Mouse (Mus musculus): ENCODE measurements at regions not wholly inside any gene's neighbourhood (a gene's known extent, or its start where the extent isn't known, plus 50 kb on each side); places are given as distances from the start of the nearest gene placed in this dataset.

DNA sequence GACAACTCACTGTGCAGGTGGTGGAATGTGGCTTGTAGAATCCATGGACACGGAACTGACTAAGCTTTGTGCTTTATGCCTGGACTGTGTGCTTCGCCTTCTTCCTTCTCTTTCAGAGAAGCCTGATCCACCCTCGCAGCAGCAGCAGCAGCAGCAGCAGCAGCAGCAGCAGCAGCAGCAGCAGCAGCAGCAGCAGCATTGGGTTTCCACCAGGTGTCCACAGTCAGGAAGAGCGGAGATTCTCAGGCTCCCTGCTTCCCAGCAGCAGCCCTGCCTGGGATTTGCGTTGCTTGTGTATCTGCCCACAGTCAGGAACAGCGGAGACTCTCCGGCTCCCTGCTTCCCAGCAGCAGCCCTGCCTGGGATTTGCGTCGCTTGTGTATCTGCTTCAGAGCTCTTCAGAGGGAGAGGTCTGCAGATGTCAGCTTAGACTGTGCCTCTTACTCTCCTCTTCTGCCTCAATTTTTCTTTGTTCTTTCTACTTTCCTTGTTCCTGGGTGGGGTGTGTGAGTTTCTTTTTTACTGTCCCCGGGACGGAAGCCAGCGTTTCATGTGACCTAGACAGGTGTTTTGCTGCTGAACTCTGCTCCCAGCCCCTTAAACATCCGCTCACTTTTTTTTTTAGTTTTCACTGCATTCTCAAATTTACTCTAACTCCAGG is 168.1 kb upstream of the Olig3 start:
- DNase-seq (ENCODE audit: low spot score in 2 of 2): peak; percentile 76 to 80

GRCm38 (mm10) chr10:19187716-19188081 is 168.6 kb upstream of the Olig3 start:
- no peak for DNase-seq (ENCODE audit: low spot score in 2 of 2)

DNA sequence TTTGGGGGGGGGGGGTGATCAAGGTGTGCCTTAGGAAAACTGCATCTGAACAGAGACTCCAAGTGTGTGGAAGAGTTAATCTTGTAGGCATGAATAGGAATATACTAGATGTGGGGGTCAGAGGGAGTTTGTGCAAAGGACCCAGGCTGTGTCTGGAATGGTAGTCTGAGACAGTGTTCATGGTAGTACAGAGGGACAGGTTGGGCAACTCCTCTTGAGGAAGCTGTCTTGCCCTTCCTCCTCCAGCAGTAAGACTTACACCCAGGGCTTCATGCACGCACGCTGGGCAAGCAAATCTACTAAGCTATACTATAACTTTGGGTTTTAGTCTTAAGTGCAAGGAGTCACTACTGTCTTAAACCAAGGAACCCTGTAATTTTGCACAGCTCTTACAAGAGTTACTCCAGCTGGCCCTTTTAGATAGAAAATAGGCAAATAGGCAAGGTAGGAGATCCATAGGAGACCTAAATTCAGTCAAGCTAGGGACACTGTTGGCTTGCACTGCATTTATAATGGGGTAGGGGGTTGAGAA is 169.2 kb upstream of the Olig3 start:
- no peak for DNase-seq (ENCODE audit: low spot score in 2 of 2)

- DNase-seq (ENCODE audit: low spot score in 2 of 2): peak; percentile 71 to 72
These were observed 170.3 kb upstream of the Olig3 start for GRCm38 (mm10) chr10:19185790-19186581.

DNA sequence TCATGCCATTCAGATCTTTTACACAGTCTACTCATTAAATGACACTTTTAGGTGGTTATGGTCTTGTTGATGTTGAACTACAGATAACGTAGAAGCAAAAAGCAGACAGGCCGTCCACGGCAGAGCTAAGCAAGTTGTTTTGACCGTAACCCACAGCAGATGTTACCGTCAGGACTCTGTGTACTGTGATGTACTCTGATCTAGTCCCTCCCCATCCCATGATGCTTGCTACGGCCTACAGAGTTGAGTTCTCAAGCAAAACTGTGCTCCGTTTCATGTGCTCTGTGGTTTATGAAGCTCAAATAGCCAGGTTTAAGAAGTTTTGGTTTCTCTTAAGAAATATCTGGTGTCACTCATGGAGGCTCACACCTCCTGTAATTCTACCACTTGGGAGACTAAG is 169.4 kb upstream of the Tnfaip3 start:
- peak in 1 of 2 experiments; percentile 39 for DNase-seq (ENCODE audit: low spot score in 2 of 2)

- DNase-seq (ENCODE audit: low spot score in 2 of 2): no peak
These were observed 162.4 kb upstream of the Tnfaip3 start for GRCm38 (mm10) chr10:19177895-19178294.

DNA sequence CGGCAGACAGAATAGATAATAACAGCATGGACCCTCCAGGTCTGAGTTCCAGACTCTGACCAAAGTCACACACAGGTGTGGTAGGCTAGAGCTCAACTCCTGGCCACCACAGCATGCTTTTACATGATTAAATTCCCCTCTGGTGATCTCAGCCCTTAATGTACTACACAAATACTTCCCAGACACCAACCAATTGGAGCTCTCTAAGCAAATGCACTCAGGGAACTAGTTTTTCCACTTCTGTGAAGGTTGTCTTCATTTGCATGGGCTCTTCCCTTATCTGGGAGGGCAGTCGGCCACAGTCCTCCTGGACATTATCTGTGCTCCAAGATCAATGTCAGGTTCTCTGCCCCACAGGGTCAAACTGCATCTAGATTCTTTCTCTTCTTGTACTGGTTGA is 162.0 kb upstream of the Tnfaip3 start:
- DNase-seq (ENCODE audit: low spot score in 2 of 2): no peak

- DNase-seq (ENCODE audit: low spot score in 2 of 2): peak; percentile 47 to 54
These were observed 160.8 kb upstream of the Tnfaip3 start for GRCm38 (mm10) chr10:19176249-19176648.

GRCm38 (mm10) chr10:19171834-19172233 is 156.4 kb upstream of the Tnfaip3 start:
- no peak for DNase-seq (ENCODE audit: low spot score in 2 of 2)

- no peak for DNase-seq (ENCODE audit: low spot score in 2 of 2)
These were observed 155.1 kb upstream of the Tnfaip3 start for GRCm38 (mm10) chr10:19170596-19170995.

DNA sequence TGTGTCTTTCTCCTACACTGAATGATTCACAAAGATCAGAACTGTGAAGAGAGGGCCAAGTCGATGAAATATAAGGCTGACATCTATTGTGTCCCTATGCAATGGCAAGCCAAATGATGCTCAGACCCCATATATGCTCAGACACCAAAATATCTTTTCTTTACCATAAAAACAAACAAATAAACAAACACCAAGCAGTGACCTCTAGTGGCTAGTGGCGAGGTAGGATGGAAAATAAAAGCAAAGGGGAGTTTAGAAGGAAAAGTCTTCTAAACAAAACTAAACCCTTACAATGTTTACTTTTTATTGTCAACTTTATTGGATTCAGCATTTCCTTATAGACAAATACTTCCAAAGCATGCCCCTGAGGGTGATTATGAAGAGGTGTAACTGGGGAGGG is 153.8 kb upstream of the Tnfaip3 start:
- no peak for DNase-seq (ENCODE audit: low spot score in 2 of 2)

GRCm38 (mm10) chr10:19168362-19168761 is 152.9 kb upstream of the Tnfaip3 start:
- DNase-seq (ENCODE audit: low spot score in 2 of 2): no peak

- peak; percentile 48 to 56 for DNase-seq (ENCODE audit: low spot score in 2 of 2)
These were observed 152.3 kb upstream of the Tnfaip3 start for GRCm38 (mm10) chr10:19167641-19168271.

GRCm38 (mm10) chr10:19167101-19167500 is 151.6 kb upstream of the Tnfaip3 start:
- no peak for DNase-seq (ENCODE audit: low spot score in 2 of 2)

DNA sequence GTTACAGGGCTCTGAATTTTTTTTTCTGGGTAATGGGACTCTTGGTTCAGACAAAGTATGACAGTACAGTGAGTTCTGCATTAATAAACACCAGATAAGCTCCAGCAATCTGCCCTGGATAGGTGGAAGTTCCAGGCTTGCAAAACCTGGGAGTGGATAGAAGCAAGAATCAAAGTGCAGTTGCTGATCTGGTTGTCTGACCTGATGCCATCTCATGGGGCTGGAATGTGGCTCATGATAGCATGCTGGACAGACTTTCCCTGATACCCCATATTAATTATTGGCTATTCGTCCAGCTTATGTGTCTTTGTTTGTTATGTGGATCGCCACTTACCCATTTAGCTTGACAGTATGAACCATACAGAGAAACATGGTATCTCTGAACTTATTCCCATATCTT is 146.6 kb upstream of the Tnfaip3 start:
- no peak for DNase-seq (ENCODE audit: low spot score in 2 of 2)

- DNase-seq (ENCODE audit: low spot score in 2 of 2): no peak
These were observed 145.7 kb upstream of the Tnfaip3 start for GRCm38 (mm10) chr10:19161149-19161548.

- DNase-seq (ENCODE audit: low spot score in 2 of 2): no peak
These were observed 138.6 kb upstream of the Tnfaip3 start for GRCm38 (mm10) chr10:19154041-19154440.

DNA sequence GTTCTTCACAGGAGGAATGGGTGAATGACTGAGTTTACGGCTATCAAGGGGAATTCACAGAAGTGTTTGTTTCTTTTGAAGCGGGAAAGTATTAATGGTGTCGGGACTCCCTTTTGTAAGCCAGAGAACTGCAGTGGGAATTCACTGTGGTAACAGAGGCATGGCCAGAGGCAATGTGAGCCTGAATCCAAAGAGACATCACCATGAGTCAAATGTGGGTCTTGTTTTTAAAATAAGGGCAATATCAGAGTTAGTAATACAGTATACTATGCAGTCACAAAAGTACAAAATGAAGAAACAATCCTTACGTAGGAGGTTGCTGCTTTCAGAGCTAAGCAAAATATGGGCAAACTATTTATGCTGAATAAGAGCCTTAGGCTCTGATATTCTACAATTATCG is 137.3 kb upstream of the Tnfaip3 start:
- no peak for DNase-seq (ENCODE audit: low spot score in 2 of 2)

DNA sequence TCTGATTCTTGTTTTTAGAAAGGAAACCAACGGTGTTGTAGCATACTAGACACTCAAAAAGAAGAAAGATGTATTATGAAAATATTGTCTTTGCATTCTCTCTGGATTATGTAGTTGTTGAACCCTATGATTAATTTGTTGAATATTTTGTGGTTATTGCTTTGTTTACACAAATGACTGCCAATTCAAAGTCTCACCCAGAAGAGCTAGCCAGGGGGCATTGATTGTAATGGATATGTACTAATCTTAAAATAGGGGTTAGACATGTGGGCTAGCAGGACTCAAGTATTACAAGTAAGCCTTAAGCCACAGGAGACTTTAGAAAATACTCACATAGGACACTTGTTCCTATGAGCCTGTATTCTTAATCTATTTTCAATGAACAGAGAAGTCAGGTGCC is 135.3 kb upstream of the Tnfaip3 start:
- DNase-seq (ENCODE audit: low spot score in 2 of 2): no peak

DNA sequence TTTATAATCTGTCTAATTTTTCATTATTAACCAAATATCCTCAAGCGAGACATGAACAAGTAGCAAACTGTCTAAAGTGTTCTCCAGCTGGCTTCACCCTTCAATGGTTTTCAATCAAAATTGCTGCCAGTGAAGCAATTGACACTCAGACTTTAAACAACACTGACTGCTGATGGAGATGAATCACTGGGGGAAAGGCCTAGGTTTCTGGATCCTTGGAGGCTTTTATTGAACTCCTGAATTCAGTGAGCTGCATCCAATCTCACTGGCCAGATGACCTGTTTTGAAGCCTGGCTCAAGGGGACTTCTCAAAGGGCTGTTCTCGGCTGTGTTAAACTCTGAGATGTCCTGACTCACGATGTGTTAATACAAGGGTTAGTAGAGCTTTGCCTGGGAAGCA is 134.5 kb upstream of the Tnfaip3 start:
- DNase-seq (ENCODE audit: low spot score in 2 of 2): no peak

DNA sequence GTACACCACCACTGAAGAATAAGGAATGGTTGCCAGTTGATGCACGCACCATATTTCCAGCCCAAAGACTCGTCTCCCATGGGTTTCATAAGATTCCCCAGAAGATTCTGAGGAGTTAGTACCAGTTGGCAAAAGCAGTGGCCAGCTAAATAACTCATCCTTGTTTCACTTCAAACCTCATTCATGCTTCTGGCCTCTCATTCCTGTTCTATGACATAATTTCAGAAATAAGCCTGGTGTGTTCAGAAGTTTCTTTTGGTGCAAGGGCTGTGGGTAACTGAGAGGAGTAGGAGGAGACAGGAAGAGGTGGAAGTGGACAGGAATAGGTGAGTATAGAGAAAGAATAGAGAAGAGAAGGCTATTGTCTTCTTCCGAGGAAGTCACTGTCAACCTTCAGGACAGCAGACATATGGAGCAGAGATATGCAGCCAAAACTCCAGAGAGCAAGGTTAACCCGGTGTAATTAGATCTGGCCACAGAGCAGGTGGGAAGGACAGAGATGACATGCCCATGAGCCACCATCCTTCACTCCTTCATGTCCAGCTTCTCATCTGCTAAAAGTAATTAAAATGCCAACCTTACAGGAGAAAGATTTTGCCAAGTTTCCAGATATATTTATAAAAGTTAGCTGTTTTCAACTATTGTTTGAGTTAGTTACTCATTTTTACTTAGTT is 133.9 kb upstream of the Tnfaip3 start:
- no peak for DNase-seq (ENCODE audit: low spot score in 2 of 2)

- DNase-seq (ENCODE audit: low spot score in 2 of 2): no peak
These were observed 126.0 kb upstream of the Tnfaip3 start for GRCm38 (mm10) chr10:19141481-19141880.

All from thymus, postnatal 10 days (tissue).